8 mouse cellular contexts compared by ENCODE assay signal in the genomic region with DNA sequence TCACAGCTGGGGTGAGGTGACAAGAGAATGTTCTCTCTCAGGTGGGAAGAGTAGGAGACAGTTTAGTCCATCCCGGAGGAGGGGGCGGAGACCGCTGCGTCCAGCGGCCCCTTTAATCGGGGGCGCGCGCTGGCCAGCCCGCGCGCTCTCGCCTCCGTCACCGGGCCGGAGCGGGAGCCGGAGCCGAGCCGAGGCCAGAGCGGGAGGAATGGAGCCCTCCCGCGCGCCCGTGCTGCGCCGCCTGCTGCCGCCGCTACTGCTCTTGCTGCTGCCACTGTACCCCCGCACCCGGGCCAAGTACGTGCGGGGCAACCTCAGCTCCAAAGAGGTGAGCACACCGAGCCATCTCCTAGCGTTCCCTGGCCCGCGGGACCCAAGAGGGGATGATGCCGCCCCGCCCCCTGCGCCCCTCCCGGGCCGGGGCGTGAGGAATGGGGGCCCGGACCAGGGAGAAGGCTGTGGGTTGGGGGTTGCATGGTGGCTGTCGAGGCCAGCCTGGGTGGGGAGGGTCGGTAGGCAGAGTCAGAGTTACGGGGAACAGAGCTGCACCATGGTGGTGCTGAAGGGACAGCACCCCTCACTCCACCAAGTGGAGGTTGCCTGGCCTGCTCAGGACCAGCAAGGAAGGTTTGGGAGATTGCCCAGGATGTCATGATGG. TPM values are rescaled to one million over a fixed set of nuclear protein-coding genes. Genes with fewer than 3 reads are reported as not detected.
DNase-seq lines count a peak whose midpoint lies in the region; ATAC-seq and TF ChIP-seq lines count a peak whose summit lies in the region.

A gene (plus strand): TSS at position 151 of the 658 bp plus-strand sequence.

- peaks cover 13% of the 10 kb centered on the region for H3K4me1 ChIP-seq in heart, embryonic 10.5 days
- H3K4me1 ChIP-seq in embryonic facial prominence, embryonic 12.5 days: peaks cover 8% of the 10 kb centered on the region
- H3K4me1 ChIP-seq in hindbrain, postnatal 0 days (ENCODE audit: insufficient read depth, low read length): no peaks in the 10 kb centered on the region
- 0 out of 2 replicates have a peak, but pooled peaks cover 4% of the 10 kb centered on the region for H3K4me1 ChIP-seq in limb, embryonic 14.5 days (ENCODE audit: control insufficient read depth, insufficient read depth, low read length)

- no peaks in the 10 kb centered on the region for H3K36me3 ChIP-seq in heart, embryonic 10.5 days
- no peaks in the 10 kb centered on the region for H3K36me3 ChIP-seq in embryonic facial prominence, embryonic 12.5 days
- 0 out of 2 replicates have a peak, but pooled peaks cover 3% of the 10 kb centered on the region for H3K36me3 ChIP-seq in hindbrain, postnatal 0 days (ENCODE audit: insufficient read depth, low read length)
- no peaks in the 10 kb centered on the region for H3K36me3 ChIP-seq in limb, embryonic 14.5 days (ENCODE audit: control insufficient read depth, insufficient read depth, low read length)

- WGBS in heart, embryonic 10.5 days: under 1% methylated on average over 47 of the region's 47 CpGs
- WGBS in embryonic facial prominence, embryonic 12.5 days: under 1% methylated on average over 47 of the region's 47 CpGs
- under 1% methylated on average over 46 of the region's 47 CpGs for WGBS in hindbrain, postnatal 0 days
- under 1% methylated on average over 22 of the region's 47 CpGs for whole genome bisulfite sequencing in limb, embryonic 14.5 days

- CTCF ChIA-PET in Patski (lab: Charles Lee): interaction anchor here (1.5 to 2.7 kb wide), 2 partner anchors 8 to 10 kb away, joined by 4 to 9 read pairs; a partner anchor contains a TSS

- H3K9ac ChIP-seq in embryonic facial prominence, embryonic 12.5 days: peak within 1 kb of the TSS; percentile 50
- peak within 1 kb of the TSS; percentile 87 for H3K9ac ChIP-seq in hindbrain, postnatal 0 days (replicated peaks; ENCODE audit: low read length)
- H3K9ac ChIP-seq in limb, embryonic 14.5 days (ENCODE audit: low read depth, low read length, severe bottlenecking): no peak within 1 kb of the TSS

- no peaks in the 10 kb centered on the region; the same call in 1 of the 2 replicates for H3K9me3 ChIP-seq in heart, embryonic 10.5 days
- no peaks in the 10 kb centered on the region for H3K9me3 ChIP-seq in embryonic facial prominence, embryonic 12.5 days
- H3K9me3 ChIP-seq in hindbrain, postnatal 0 days (ENCODE audit: low read length): no peaks in the 10 kb centered on the region
- H3K9me3 ChIP-seq in limb, embryonic 14.5 days (ENCODE audit: control insufficient read depth, low read length): no peaks in the 10 kb centered on the region

- in situ Hi-C loops in Patski (cut with MboI; ENCODE audit: low pct_unique_long_range_greater_than_20kb): no loop called here

- H3K4me3 ChIP-seq in heart, embryonic 10.5 days: peak within 1 kb of the TSS; percentile 70
- peak within 1 kb of the TSS; percentile 49 for H3K4me3 ChIP-seq in embryonic facial prominence, embryonic 12.5 days
- peak within 1 kb of the TSS; percentile 78 for H3K4me3 ChIP-seq in hindbrain, postnatal 0 days (ENCODE audit: low read length)
- H3K4me3 ChIP-seq in limb, embryonic 14.5 days (replicated peaks; ENCODE audit: low read length): peak within 1 kb of the TSS; percentile 47

- H3K27ac ChIP-seq in heart, embryonic 10.5 days: no peak within 1 kb of the TSS
- peak within 1 kb of the TSS; percentile 52; the same call in 1 of the 2 replicates for H3K27ac ChIP-seq in embryonic facial prominence, embryonic 12.5 days
- H3K27ac ChIP-seq in hindbrain, postnatal 0 days: peak within 1 kb of the TSS; percentile 90
- no peak within 1 kb of the TSS for H3K27ac ChIP-seq in limb, embryonic 14.5 days (replicated peaks; ENCODE audit: low read depth, low read length)

- no peak for TF ChIP-seq POLR2A in limb, embryonic 14.5 days (IDR thresholded peaks at IDR 0.05; ENCODE audit: borderline replicate concordance, extremely low read depth, insufficient read depth, insufficient read length)

- peaks cover 42% of the 10 kb centered on the region for H3K27me3 ChIP-seq in heart, embryonic 10.5 days (ENCODE audit: insufficient read depth, poor library complexity, severe bottlenecking)
- H3K27me3 ChIP-seq in Patski: peaks cover 12% of the 10 kb centered on the region
- peaks cover 26% of the 10 kb centered on the region for H3K27me3 ChIP-seq in embryonic facial prominence, embryonic 12.5 days
- no peaks in the 10 kb centered on the region for H3K27me3 ChIP-seq in hindbrain, postnatal 0 days (ENCODE audit: insufficient read depth, low read length)
- no peaks in the 10 kb centered on the region; the same call in 1 of the 2 replicates for H3K27me3 ChIP-seq in limb, embryonic 14.5 days (ENCODE audit: control insufficient read depth, insufficient read depth, low read length)

- peak; percentile 59 for ATAC-seq in Patski
- peak; percentile 87 for ATAC-seq in embryonic facial prominence, embryonic 12.5 days (ENCODE audit: insufficient number of reproducible peaks, insufficient read depth, low FRiP score, low TSS enrichment)
- ATAC-seq in hindbrain, postnatal 0 days: peak; percentile 84
- ATAC-seq in limb, embryonic 14.5 days (ENCODE audit: low FRiP score, low read depth): peak; percentile 86
- ATAC-seq in monocyte, adult 5-6 weeks (replicated peaks; ENCODE audit: insufficient number of reproducible peaks, low FRiP score, low TSS enrichment, poor library complexity, severe bottlenecking): peak; percentile 69

- TF ChIP-seq CTCF in Patski (IDR thresholded peaks at IDR 0.05): no peak
- peak; percentile 3; the same call in 1 of the 2 replicates for TF ChIP-seq CTCF in hindbrain, postnatal 0 days (IDR thresholded peaks at IDR 0.05; ENCODE audit: low read depth)

- POLR2A ChIA-PET in Patski (lab: Charles Lee): no interaction called here

- H3K4me2 ChIP-seq in embryonic facial prominence, embryonic 12.5 days (replicated peaks): peak within 1 kb of the TSS; percentile 95
- peak within 1 kb of the TSS; percentile 88 for H3K4me2 ChIP-seq in hindbrain, postnatal 0 days (ENCODE audit: low read depth, low read length)
- peak within 1 kb of the TSS; percentile 86 for H3K4me2 ChIP-seq in limb, embryonic 14.5 days (replicated peaks; ENCODE audit: low read depth, low read length, severe bottlenecking)

- peak; percentile 80 for DNase-seq in heart, embryonic 10.5 days (ENCODE audit: low spot score)
- DNase-seq in heart, adult 9 months (ENCODE audit: low spot score in 2 of 2): no peak
- no peak for DNase-seq in Patski (ENCODE audit: low read depth, low spot score)
- peak; percentile 84 for DNase-seq in hindbrain, postnatal 0 days (ENCODE audit: low spot score)
- DNase-seq in limb, embryonic 14.5 days (ENCODE audit: low spot score): peak; percentile 83
- no peak for DNase-seq in frontal cortex, postnatal 14 days (ENCODE audit: low spot score in 2 of 2)

RNA-seq across cellular contexts. Expression of the gene that starts here (rescaled TPM):
- 0.09 and 0.63 TPM in 2 replicates for polyA plus RNA-seq in heart, embryonic 10.5 days (2016; fragmentation: Nextera tagmentation; extraction: Ambion mirVana)
- 1.7 TPM for polyA plus RNA-seq in Patski (2021)
- 2.7 and 4.0 TPM in 2 replicates for polyA plus RNA-seq in embryonic facial prominence, embryonic 12.5 days (2016; fragmentation: Nextera tagmentation; extraction: Ambion mirVana)
- total RNA-seq in hindbrain, postnatal 0 days (2014; rRNA removed): 56.6 and 88.3 TPM in 2 replicates
- 104 and 106 TPM in 2 replicates for polyA plus RNA-seq in hindbrain, postnatal 0 days (2015; fragmentation: Nextera tagmentation; extraction: Ambion mirVana)
- 4.4 and 7.9 TPM in 2 replicates for polyA plus RNA-seq in limb, embryonic 14.5 days (2012; rRNA removed)
- polyA plus RNA-seq in limb, embryonic 14.5 days (2014; fragmentation: Nextera tagmentation; extraction: Ambion mirVana): 0.80 and 2.2 TPM in 2 replicates
- total RNA-seq in monocyte, adult 5-6 weeks (2017): not detected in 3 replicates

Comparison
In these comparisons a context has a peak if more than half of its experiments do, and no peak if none do; other contexts are left out.
1. RNA of the gene that starts here (total RNA-seq): 56.6 to 88.3 TPM in hindbrain, postnatal 0 days; not detected in monocyte, adult 5-6 weeks; every median in the first group is over 10 times any median in the second.
2. RNA of the gene that starts here (polyA plus RNA-seq): 104 to 106 TPM in hindbrain, postnatal 0 days; 0.80 to 7.9 TPM in limb, embryonic 14.5 days, 2.7 to 4.0 TPM in embryonic facial prominence, embryonic 12.5 days, 1.7 TPM in Patski (single experiment) and 0.09 to 0.63 TPM in heart, embryonic 10.5 days; every median in the first group is over 10 times any median in the second.
3. Peak in DNase-seq and H3K4me3 ChIP-seq in heart, embryonic 10.5 days; RNA of the gene not detected or under 1 TPM.
4. Peak in ATAC-seq in monocyte, adult 5-6 weeks; RNA of the gene not detected or under 1 TPM.
5. DNase-seq: peak in hindbrain, postnatal 0 days (single experiment) and limb, embryonic 14.5 days (single experiment); none in heart, adult 9 months (0 of 2), Patski (single experiment) and frontal cortex, postnatal 14 days (0 of 2).
6. H3K27ac ChIP-seq: peak in embryonic facial prominence, embryonic 12.5 days (single experiment) and hindbrain, postnatal 0 days (single experiment); none in heart, embryonic 10.5 days (single experiment) and limb, embryonic 14.5 days (single experiment).
7. Peak in every context shown above with its lines, with median percentiles within 50 percentile points of each other: H3K4me3 ChIP-seq, ATAC-seq and H3K4me2 ChIP-seq.